Mouse (Mus musculus): Measurements from ENCODE around the gene Mrps25. TPM values are rescaled to one million over a fixed set of nuclear protein-coding genes. Genes with fewer than 3 reads are reported as not detected.

Mrps25 gene
- total RNA-seq, 1 experiment = 83.2 TPM

DNA sequence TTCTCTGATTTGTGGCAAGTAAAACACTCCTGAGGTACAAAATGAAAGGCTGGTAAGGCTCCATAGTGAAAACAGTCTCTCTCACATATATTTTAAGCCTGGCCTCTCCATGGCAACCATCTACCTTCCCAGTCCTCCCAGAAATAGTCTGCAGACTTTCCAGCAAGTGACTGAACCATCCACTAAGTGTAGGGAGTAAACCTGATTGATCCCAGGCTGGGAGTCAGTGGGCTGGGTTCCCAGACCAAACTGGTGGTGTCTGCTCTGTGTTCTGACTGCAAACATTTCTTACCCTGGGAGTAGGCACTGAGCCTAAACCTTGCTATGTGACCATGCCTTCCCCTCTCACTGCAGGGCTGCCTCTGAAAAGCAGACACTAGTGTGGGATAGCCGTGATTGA, 41.1 kb upstream of the Mrps25 start:
- TF ChIP-seq HCFC1 (IDR thresholded peaks at IDR 0.05; ENCODE audit: borderline replicate concordance, insufficient read depth, low read length) = no peak
- TF ChIP-seq ZNF384 (IDR thresholded peaks at IDR 0.05; ENCODE audit: low read depth, low read length) = no peak
- TF ChIP-seq MAFK (IDR thresholded peaks at IDR 0.05; ENCODE audit: insufficient read depth, low read depth, low read length) = no peak
- TF ChIP-seq ZC3H11A (IDR thresholded peaks at IDR 0.05; ENCODE audit: borderline replicate concordance, low read depth, low read length) = no peak
- no peak for TF ChIP-seq CHD2 (IDR thresholded peaks at IDR 0.05; ENCODE audit: low read depth, low read length)

DNA sequence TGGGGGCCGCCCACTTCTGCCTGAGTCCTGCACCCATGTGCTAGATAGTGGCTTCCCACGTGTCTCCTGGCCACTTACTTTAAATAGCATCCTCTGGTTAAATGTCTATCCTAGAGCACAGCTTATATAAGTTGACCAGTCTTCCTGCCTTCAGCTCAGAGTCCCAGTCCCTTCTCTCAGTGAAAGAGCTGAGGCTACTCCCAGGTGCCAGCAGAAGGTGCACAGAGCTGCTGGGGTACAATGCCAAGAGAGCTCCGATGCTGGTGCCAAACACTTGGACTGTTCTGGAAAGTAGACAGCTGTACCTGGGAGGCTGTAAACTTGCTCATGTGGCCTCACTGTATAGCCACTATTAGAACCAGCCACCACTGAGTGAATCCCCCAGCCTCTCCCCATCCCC, 38.2 kb upstream of the Mrps25 start:
- Histone ChIP-seq H3K4me1 (ENCODE audit: control insufficient read depth in 2 of 2, insufficient read depth in 2 of 2, low read length in 2 of 2, poor library complexity in 1 of 2) (peaks cover 0 to 5% of the 10 kb centered on the region in 2 experiments; a peak in 1 of 4 replicates), H3K36me3 (ENCODE audit: control insufficient read depth, insufficient read depth, low read length, poor library complexity, severe bottlenecking) (no peaks in the 10 kb centered on the region), H3K27ac (ENCODE audit: insufficient read depth, low read depth, low read length, poor library complexity, severe bottlenecking) (no peak overlapping the region), H3K9me3 (ENCODE audit: control insufficient read depth, insufficient read depth, low read depth, low read length) (no peaks in the 10 kb centered on the region), H3K4me3 (ENCODE audit: insufficient read depth in 1 of 2, low read depth in 1 of 2, low read length in 2 of 2, poor library complexity in 1 of 2, severe bottlenecking in 1 of 2) (no peak overlapping the region), H3K9ac (ENCODE audit: insufficient read depth, low read depth, low read length, poor library complexity, severe bottlenecking) (no peak overlapping the region)
- TF ChIP-seq HCFC1 (IDR thresholded peaks at IDR 0.05; ENCODE audit: borderline replicate concordance, insufficient read depth, low read length) (no peak), ZC3H11A (IDR thresholded peaks at IDR 0.05; ENCODE audit: borderline replicate concordance, low read depth, low read length) (no peak), MAFK (IDR thresholded peaks at IDR 0.05; ENCODE audit: insufficient read depth, low read depth, low read length) (no peak), CHD2 (IDR thresholded peaks at IDR 0.05; ENCODE audit: low read depth, low read length) (no peak), ZNF384 (IDR thresholded peaks at IDR 0.05; ENCODE audit: low read depth, low read length) (no peak)
- DNase-seq (ENCODE audit: low read depth, low spot score) = no peak
- in situ Hi-C loops (cut with MboI; ENCODE audit: low sequenced_read_pairs in 2 of 2, unreplicated experiment in 2 of 2) = no loop called here

More for the DNA sequence above, 41.1 kb upstream of the Mrps25 start:
- H3K9ac ChIP-seq (ENCODE audit: insufficient read depth, low read depth, low read length, poor library complexity, severe bottlenecking) = no peak overlapping the region
- DNase-seq (ENCODE audit: low read depth, low spot score) = no peak
- H3K4me1 ChIP-seq (ENCODE audit: control insufficient read depth in 2 of 2, insufficient read depth in 2 of 2, low read length in 2 of 2, poor library complexity in 1 of 2) = peaks cover 0 to 7% of the 10 kb centered on the region in 2 experiments; a peak in 2 of 4 replicates
- in situ Hi-C loops (cut with MboI; ENCODE audit: low sequenced_read_pairs in 2 of 2, unreplicated experiment in 2 of 2) = no loop called here
- H3K36me3 ChIP-seq (ENCODE audit: control insufficient read depth, insufficient read depth, low read length, poor library complexity, severe bottlenecking) = no peaks in the 10 kb centered on the region
- no peaks in the 10 kb centered on the region for H3K9me3 ChIP-seq (ENCODE audit: control insufficient read depth, insufficient read depth, low read depth, low read length)
- H3K27ac ChIP-seq (ENCODE audit: insufficient read depth, low read depth, low read length, poor library complexity, severe bottlenecking) = no peak overlapping the region
- H3K4me3 ChIP-seq (ENCODE audit: insufficient read depth in 1 of 2, low read depth in 1 of 2, low read length in 2 of 2, poor library complexity in 1 of 2, severe bottlenecking in 1 of 2) = no peak overlapping the region

DNA sequence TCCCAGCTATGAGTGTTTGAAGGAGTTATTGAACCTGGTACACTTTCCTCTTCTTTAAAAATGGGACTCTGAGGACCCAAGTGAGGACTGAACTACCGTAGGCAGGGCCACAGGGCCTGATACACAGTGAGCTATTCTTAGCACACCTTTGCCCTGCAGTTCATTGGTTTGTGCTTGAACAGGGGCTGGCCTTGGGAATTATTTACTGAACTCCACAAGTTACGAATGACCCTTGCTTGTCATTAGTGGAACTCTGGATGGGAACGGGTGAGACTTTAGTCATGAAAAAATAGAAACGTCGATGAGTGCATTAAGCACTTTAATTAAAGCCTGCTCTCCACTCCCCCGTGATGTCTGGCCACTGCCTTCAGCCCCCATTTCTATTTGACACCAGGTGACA, 37.8 kb upstream of the Mrps25 start:
- no peak overlapping the region for H3K4me3 ChIP-seq (ENCODE audit: insufficient read depth in 1 of 2, low read depth in 1 of 2, low read length in 2 of 2, poor library complexity in 1 of 2, severe bottlenecking in 1 of 2)
- in situ Hi-C loops (cut with MboI; ENCODE audit: low sequenced_read_pairs in 2 of 2, unreplicated experiment in 2 of 2) = no loop called here

DNA sequence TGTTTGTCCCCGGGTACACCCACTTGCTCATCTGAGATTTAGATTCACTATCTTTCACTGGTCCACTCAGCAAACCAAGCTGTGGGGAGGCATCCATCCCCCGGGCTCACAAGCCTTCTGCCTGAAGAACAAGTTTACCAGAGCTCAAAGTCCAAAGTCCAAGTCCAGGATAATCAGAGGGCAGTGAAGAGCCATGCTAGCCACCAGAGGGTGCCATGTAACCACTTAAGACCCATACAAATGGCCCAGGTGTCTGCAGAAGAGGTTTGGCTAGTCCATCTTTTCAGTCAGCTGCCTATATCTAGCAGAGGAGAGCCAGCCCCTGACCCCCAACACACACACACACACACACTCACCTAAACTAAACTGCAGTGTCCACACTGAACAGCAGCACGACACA, 35.6 kb upstream of the Mrps25 start:
- no peak overlapping the region for H3K27ac ChIP-seq (ENCODE audit: insufficient read depth, low read depth, low read length, poor library complexity, severe bottlenecking)
- H3K9me3 ChIP-seq (ENCODE audit: control insufficient read depth, insufficient read depth, low read depth, low read length) = no peaks in the 10 kb centered on the region
- in situ Hi-C loops (cut with MboI; ENCODE audit: low sequenced_read_pairs in 2 of 2, unreplicated experiment in 2 of 2) = loop anchor here (5.0 kb wide), 1 partner anchor 53 kb away; no protein-coding TSS in a partner anchor
- no peak overlapping the region for H3K4me3 ChIP-seq (ENCODE audit: insufficient read depth in 1 of 2, low read depth in 1 of 2, low read length in 2 of 2, poor library complexity in 1 of 2, severe bottlenecking in 1 of 2)
- no peaks in the 10 kb centered on the region for H3K36me3 ChIP-seq (ENCODE audit: control insufficient read depth, insufficient read depth, low read length, poor library complexity, severe bottlenecking)
- H3K4me1 ChIP-seq (ENCODE audit: control insufficient read depth in 2 of 2, insufficient read depth in 2 of 2, low read length in 2 of 2, poor library complexity in 1 of 2) = peaks cover 2 to 5% of the 10 kb centered on the region in 2 experiments; a peak in 2 of 4 replicates
- peak; percentile 55 for DNase-seq (ENCODE audit: low read depth, low spot score)
- TF ChIP-seq CHD2 (IDR thresholded peaks at IDR 0.05; ENCODE audit: low read depth, low read length) (no peak), MAFK (IDR thresholded peaks at IDR 0.05; ENCODE audit: insufficient read depth, low read depth, low read length) (no peak), HCFC1 (IDR thresholded peaks at IDR 0.05; ENCODE audit: borderline replicate concordance, insufficient read depth, low read length) (no peak), ZC3H11A (IDR thresholded peaks at IDR 0.05; ENCODE audit: borderline replicate concordance, low read depth, low read length) (peak; percentile 97)
- H3K9ac ChIP-seq (ENCODE audit: insufficient read depth, low read depth, low read length, poor library complexity, severe bottlenecking) = no peak overlapping the region

More for the DNA sequence above, 37.8 kb upstream of the Mrps25 start:
- Histone ChIP-seq H3K9ac (ENCODE audit: insufficient read depth, low read depth, low read length, poor library complexity, severe bottlenecking) (no peak overlapping the region), H3K9me3 (ENCODE audit: control insufficient read depth, insufficient read depth, low read depth, low read length) (no peaks in the 10 kb centered on the region), H3K27ac (ENCODE audit: insufficient read depth, low read depth, low read length, poor library complexity, severe bottlenecking) (no peak overlapping the region), H3K4me1 (ENCODE audit: control insufficient read depth in 2 of 2, insufficient read depth in 2 of 2, low read length in 2 of 2, poor library complexity in 1 of 2) (peaks cover 0 to 5% of the 10 kb centered on the region in 2 experiments; a peak in 1 of 4 replicates), H3K36me3 (ENCODE audit: control insufficient read depth, insufficient read depth, low read length, poor library complexity, severe bottlenecking) (no peaks in the 10 kb centered on the region)
- TF ChIP-seq CHD2 (IDR thresholded peaks at IDR 0.05; ENCODE audit: low read depth, low read length) (no peak), ZC3H11A (IDR thresholded peaks at IDR 0.05; ENCODE audit: borderline replicate concordance, low read depth, low read length) (no peak), ZNF384 (IDR thresholded peaks at IDR 0.05; ENCODE audit: low read depth, low read length) (no peak), HCFC1 (IDR thresholded peaks at IDR 0.05; ENCODE audit: borderline replicate concordance, insufficient read depth, low read length) (no peak), MAFK (IDR thresholded peaks at IDR 0.05; ENCODE audit: insufficient read depth, low read depth, low read length) (no peak)
- no peak for DNase-seq (ENCODE audit: low read depth, low spot score)
